Mouse (Mus musculus): Measurements from ENCODE around the gene Wrnip1.

The Wrnip1 gene

DNA sequence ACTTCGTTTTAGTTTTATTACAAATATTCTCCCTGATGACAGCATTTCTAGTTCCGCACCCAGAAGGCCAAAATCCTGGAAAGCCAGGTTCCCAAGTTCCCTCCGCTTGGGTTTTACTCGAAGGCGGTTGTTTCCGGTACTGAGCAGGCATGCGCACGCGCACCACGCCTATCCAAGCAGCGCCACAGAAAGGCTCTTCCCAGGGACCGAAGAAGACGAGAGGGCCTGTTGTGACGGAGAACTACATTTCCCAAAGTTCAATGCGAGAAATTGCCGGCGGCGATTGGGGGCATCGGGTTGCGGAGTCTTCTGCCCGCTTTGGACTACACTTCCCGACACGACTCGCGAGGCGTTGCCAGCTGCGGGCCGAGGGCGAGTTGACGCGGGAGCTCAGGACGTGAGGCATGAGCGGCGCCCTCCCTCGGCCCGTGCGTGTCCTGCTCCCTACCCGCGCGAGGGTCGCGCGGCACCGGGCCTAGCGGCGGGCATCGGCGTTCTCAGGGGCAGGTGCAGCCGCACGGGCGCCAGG lies at the start of gene Wrnip1:
Wrnip1 (plus strand) TSS at position 346 of the 529 bp plus-strand sequence.
- DNase-seq (ENCODE audit: low spot score): peak; percentile 98

DNA sequence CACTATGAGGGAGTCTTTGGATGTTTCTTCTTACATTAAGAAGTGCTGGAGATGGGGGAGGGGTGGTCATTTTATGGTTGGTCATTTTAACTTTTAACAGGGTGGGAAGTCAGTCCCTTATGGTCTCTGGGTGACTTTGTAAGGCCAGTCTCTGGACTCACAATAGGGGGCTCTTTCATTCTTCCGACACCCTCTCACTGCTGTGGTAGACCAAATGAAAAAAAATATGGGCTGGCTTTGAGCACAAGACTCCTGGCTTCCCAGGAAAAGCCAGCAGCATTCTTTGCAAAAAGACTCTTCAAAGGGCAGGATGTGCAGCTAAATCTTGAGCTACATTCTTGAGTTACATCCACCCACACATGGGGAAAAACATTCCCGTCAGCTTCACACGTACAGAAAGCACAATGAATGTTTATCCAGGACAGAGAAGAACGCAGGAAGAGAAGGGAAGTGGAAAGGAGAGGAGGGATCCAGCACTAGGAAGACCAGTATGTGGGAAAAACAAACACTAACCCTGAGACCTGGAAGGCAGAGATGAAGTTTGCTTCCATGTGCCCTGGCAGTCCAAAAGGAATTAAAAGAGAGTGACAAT lies 49.7 kb upstream of the Wrnip1 start:
- DNase-seq (ENCODE audit: low spot score): no peak

DNA sequence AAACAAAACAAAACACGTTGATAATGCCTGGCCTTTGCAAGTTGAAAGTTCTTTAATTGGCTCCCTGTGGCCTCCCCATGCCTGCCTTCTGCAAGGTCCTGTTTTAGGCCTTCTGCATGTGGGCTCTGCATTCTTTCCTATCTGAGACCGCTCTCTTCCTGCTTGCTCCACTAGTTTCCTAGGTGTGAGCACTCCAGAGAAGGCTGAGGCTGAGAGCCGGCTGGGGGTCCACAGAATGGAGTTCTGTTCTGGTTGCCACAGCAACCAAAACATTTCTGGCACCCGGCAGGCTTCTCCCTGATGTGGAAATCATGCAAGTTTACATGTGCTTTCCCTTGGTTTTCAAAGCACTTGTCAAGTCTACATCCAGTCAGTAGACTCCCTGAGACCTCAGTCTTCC lies 42.8 kb upstream of the Wrnip1 start:
- no peak for DNase-seq (ENCODE audit: low spot score)

DNA sequence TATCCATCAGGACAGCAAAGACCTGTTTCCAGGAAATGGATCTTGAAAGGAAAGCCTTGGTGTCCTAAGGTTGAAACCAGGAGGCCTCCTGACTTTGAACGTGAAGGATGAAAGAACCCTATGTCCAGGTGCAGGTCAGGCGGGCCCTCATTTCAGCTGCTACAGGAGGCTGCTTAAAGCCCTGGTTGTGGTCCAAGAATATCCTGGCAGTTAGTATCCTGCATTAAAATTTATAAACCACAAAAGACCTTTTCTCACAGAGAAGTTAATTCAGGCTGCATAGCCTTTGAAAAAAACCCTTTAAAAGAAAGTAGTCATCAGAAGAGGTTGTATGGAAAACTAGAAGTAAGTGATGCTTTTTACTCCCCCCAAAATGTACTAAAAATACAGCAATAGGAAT lies 41.0 kb upstream of the Wrnip1 start:
- DNase-seq (ENCODE audit: low spot score): no peak

DNA sequence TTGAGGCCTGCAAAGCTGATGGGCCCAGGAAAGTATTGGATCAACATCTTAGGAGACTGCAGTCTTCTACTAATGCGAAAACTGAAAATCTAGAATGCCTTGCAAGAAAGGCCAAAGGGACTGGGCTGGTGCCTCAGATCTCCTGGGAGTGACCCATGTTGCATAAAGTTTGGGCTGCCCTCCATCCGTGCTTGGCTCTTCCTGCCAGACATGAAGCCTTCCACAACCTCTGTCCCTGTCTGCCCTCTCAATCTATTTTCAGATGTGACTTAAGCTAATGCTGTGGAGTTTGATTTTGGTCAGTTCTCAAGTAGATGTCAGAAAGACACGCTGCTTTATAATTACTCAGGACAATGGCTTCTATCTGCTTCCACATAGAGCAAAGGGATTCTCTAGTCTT lies 38.7 kb upstream of the Wrnip1 start:
- DNase-seq (ENCODE audit: low spot score): no peak

DNA sequence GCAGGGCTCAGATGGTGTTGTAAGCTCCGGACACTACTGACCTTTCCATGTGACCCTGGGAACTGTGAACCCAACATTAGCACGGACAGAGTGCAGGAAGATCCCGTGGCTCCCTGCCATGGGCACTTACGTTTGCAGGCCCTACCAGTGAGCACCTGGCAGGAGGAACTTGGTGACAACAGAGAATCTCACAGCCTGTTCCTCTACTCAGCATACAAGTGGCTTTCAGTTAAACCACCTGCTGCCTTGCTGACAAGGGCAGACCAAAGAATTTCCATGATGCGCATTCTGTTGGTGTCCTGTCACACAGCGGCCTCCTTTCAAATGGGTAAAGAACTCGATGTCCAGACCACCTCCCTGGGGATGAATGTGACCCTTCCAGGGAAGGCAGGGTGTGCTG lies 37.4 kb upstream of the Wrnip1 start:
- no peak for DNase-seq (ENCODE audit: low spot score)

DNA sequence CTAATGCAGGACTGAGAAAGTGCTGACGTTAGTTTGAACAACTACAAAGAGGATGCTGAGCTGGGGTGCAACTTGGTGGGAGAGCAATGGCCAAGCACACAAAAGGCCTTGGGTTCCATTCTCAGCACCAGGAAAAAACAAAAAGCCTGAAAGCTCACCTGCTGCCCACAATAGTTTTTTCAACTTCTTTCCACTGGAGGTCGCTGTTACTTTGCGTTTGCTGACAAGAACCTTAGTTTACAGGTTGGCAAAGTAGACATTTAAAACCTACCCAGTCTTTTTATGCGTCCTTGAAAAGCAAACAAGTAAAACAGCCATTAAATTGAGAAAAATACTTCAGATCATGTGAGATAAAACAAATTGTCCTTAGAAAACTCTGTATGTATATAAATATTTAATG lies 33.7 kb upstream of the Wrnip1 start:
- no peak for DNase-seq (ENCODE audit: low spot score)

DNA sequence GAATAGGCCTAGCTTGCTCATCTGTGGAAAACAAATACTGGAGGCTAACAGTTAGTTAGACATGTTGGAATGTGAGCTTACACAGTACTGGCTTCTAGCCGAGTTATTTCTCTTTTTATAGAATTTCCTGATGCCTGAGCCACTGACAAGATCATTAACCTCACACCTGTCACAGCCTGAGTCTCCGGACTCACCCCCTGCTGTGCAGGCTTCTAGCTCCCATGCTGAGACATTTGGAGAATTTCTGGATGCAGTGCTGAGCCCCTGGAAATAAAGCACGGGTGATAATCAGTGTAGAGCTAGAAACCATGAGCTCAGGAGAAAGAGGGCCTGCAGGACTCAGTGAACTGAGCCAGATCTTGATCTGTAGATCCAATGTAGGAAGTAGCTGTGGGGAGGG lies 31.9 kb upstream of the Wrnip1 start:
- no peak for DNase-seq (ENCODE audit: low spot score)

DNA sequence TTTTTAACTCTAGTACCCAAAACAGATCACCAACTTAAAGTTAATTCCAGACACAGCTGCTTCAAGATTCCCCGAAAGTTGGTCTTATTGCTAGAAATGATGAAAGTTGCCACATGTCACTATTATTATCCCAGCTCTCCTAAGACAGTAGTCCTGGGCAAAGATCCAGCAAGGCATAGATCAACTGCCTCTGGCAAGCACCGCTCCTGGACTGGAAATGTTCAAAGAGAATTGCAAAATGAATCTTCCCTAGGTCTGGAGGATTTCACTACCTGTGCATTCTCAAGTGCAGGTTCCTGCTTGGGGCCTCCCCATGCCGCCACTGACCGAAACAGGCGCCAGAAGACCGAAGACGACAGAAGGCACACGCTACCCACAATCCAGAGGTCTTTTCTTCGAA lies 25.9 kb upstream of the Wrnip1 start:
- no peak for DNase-seq (ENCODE audit: low spot score)

DNA sequence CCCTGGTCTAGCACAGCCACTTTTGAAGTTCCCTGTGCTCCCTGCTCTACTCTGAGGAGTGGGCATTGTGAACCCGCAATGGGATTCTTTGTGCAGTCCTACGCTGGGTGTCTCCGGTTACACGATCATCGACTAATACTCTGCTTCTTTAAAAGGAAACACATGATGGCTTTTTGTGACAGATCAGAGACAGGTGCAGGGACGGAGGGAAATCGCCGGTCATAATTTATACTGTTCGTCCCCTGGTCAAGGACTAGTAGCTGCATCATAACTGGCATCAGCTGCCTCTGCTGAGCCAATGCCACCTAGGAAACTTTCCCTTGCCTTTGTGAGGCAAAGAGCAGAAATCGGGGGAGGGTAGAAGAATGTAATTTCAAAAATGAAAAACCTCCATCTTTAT lies 25.5 kb upstream of the Wrnip1 start:
- no peak for DNase-seq (ENCODE audit: low spot score)

DNA sequence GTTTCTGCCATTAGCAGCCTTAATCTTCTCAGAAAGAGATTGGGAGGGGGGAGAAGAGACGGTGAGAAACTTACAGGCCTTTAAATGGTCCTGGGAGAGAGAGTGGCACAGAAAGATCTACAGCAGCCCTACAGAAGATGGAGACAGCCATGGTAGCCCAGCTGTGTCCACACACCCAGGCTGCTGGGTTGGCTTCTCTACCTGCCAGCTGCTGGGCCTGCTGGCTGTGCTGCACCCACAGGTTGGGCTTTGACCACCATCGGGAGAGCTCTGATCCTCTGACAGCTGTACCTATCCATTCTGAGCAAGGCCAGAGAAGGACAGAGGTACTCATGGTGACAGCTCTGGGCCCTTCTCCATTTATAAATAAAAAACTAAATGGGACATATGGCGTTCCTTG lies 23.0 kb upstream of the Wrnip1 start:
- DNase-seq (ENCODE audit: low spot score): no peak

DNA sequence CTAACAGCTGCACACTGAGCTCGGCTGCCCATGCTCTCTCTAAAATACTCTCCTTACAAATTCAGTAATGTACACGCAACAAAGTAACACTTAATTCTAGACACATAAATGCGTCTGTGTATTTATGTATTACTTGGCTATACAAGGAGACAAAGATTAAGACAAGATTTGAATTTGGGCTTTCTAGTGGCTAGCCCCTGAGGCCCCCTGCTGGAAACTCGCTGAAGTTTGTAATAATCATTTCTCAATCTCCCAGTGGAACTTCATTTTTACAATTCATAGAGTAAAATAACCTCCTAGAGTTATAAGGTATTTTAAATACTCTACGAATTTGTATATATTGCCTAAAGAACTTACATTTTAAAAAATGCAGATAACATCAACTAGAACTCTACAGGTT lies 18.8 kb upstream of the Wrnip1 start:
- no peak for DNase-seq (ENCODE audit: low spot score)

DNA sequence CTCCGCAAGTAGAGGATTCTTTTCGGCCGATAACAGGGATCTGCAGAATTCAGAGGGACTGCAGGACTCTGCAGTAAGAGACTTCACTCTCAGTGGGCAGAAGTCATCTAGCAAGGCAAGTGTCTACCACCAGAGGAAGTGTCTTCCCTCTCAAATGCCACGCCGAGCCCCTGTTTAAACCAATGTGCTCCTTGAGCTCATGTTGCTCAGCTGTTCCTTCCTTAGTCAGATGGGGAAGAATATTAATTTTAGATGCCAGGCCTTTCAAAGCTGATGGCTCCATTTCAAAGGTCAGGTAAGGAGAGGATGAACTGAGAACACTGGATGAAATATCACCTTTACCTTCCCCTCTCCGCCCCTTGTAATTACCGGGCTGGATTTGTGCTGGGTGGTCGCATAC lies 18.0 kb upstream of the Wrnip1 start, which contains the start of gene Mylk4:
Mylk4 (minus strand) TSS at position 139 of the 400 bp plus-strand sequence.
- DNase-seq (ENCODE audit: low spot score): no peak

DNA sequence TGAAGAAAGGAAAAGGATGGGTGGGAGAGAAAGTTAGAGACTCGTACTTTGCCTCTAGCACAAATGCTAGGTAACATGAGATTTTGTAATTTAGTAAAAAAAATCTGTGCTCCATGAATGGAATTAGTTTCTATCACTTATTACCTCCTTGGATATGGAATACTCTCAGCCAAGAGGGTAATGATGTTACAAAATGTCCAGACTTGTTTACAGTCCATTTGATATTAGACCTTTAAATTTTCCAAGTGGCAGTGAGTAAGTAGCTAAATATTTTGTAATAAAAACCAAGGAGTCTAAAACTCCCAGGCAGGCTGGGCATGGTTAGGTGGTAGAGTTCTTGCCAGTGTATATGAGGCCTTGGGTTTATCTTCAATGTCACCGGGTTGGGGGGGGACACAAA lies 14.3 kb upstream of the Wrnip1 start:
- DNase-seq (ENCODE audit: low spot score): no peak

DNA sequence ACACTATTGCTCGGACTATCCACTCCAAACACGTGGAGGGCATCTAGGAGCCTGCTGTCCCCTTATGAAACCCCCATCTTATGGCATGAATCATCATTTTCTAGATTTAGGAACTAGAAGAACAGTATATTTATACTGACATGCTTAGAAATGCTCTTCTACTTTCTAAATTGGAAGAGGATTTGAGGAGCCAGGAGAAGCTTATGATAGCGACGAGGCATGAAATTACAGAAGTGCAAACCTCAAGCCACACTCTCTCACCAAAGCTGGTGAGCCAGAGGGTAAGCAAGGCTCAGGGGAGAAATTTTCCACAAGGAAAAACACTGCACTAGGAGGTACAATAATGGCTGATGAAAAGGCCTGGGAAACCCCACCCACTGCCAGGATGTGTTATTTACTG lies 12.1 kb upstream of the Wrnip1 start:
- DNase-seq (ENCODE audit: low spot score): no peak

DNA sequence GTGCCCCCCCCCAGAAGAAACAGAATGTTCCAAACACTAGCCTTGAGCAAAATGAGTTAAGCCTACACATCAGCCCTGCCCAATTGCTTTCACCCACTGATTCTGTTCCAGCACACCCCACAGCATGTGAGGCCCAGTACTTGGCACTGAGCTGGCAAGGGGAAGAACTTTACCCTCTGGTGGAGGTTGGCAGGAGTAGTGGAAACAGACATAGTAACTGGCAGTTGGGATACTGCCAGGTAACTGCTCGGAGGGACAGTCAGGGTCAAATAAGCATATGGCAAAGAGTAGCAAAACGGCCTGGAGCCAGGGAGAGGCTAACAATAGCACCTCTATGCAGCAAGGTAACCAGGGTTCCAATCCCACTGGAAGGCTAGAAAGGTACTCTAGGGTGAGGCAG lies 7.2 kb upstream of the Wrnip1 start:
- no peak for DNase-seq (ENCODE audit: low spot score)

DNA sequence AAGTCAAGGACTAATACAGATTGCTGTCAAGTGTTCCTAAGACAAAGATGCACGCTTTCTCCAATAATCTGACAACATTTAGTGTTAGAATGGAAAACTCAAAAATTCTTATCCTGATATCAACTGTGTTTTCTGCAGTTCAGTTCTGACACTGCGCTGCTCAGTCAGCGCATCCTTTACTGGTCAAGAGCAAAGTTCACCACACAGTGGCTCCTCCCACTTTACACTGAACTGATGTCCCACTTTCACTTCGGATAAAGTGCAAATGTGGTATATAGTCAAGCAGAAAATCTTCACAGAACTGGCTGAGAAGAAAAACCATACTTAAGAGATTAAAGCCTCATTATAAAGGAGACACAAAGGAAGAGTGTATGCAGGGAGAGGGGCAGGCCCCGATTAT lies 6.7 kb upstream of the Wrnip1 start:
- no peak for DNase-seq (ENCODE audit: low spot score)

DNA sequence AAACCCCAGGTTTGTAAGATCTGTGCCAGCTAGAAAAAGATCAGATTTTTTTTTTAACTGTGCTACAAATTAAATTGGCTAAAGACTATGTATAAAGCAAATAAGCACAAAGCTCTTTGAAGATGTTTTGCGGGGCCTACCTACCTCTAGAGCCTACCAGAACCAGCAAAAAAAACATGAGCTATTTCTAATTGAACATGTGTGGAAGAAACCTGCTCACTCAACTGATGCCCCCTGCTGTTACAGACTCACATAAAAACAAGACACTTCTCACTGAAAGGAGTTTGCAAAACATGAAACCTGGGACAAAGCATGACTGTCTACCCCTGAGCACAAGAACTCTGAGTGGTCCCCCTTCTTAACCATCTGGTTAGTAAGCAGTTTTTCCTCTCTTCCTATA lies 4.8 kb upstream of the Wrnip1 start:
- DNase-seq (ENCODE audit: low spot score): no peak

DNA sequence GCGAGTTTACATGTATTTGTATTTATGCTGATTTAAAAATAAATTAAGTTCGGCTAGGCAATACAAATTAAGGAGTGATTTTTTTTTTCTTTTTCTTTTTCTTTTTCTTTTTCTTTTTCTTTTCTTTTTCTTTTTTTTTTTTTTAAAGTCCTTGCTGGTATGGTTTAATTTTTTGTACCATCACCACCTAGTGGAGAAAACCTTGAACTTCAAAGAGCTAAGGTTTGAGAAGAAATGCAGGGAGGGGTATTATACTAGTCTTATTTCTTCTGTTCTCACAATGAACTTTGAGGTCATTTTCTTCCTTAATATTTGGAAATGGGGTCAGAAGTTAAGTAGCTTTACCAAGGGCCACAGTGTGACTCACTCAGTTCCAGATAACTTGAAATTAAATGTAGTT lies 2.7 kb upstream of the Wrnip1 start:
- DNase-seq (ENCODE audit: low spot score): peak; percentile 18

DNA sequence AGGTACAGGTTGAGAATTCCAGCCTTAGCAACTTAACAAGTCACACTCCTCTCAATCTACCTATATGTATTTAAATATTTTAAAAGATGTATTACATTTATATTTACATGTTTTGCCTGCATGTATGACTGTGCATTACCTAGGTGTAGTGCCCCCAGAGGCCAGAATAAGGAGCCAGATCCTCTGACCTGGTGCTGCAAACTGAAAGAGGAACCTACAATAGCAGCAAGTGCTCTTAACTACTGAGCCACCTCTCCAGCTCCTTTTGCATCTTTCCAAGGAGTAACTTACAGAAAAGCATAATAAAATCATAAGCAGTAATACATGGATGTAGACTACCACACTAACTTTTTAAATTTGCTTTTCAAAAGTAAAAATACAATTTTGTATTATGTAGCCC lies 979 bp upstream of the Wrnip1 start:
- peak; percentile 53 for DNase-seq (ENCODE audit: low spot score)

DNA sequence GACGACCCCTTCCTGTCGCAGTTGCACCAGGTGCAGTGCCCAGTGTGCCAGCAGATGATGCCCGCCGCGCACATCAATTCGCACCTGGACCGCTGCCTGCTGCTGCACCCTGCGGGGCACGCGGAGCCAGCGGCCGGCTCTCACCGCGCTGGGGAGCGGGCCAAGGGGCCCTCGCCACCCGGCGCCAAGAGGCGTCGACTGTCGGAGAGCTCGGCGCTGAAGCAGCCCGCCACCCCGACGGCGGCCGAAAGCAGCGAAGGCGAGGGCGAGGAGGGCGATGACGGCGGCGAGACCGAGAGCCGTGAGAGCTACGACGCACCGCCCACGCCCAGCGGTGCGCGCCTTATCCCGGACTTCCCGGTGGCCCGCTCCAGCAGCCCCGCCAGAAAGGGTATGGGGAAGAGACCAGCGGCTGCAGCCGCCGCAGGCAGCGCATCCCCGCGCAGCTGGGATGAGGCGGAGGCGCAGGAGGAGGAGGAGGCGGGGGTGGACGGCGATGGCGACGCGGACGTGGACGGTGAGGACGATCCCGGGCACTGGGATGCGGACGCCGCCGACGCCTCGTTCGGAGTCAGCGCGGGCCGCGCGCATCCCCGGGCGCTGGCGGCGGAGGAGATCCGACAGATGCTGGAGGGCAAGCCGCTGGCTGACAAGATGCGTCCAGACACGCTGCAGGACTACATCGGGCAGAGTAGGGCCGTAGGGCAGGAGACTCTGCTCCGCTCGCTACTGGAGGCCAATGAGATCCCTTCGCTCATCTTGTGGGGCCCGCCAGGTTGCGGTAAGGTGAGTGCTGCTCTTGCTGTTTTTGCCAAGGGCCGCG lies 632 bp downstream of the Wrnip1 start, which contains the start of gene D930007J09Rik:
D930007J09Rik (minus strand) TSS at position 591 of the 823 bp plus-strand sequence.
- peak; percentile 39 for DNase-seq (ENCODE audit: low spot score)

DNA sequence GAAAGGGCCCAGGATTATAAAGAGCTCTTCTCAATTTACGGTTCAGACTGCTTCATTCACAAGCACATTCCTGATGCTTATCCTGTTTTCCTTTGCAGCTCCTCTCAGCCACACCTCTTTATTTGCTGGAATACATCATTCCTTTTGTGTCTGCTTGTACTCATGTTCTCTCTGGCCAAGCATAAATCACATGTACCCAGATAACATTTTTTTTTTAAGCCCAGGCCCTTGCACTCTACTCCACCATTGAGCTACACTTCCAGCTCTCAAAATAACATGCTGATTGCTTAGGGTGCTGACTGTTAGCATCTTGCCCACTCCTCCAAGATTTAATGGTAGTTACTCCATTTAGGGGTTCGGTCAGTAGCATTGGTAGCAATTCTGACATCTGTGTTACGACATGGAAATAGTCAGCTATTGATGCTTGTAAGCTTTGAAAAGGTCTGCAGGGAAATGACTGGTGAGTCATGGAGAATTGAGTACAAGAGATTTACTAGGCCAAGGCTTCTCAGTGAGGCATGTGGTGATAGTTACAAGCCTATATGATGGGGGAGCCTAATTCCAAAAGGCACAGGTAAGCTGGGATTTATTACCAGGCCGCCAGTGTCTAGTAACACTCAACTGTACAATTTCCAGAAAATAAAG lies 2.0 kb downstream of the Wrnip1 start:
- DNase-seq (ENCODE audit: low spot score): peak; percentile 24

DNA sequence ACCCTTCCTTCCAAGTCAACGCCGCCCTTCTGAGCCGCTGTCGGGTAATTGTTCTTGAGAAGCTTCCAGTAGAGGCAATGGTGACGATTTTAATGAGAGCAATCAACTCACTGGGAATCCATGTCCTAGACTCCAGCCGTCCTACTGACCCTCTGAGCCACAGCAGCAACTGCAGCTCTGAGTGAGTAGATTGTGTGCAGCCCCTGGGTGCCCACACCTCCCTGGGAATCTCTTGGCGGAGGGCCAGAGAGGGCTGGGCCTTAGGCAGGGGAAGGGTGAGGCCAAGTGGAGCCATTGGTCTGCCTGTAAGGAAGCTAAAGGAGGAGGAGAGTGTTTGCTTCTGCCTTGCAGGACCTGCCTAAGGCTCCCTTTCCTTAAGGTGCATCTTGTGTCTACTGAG lies 5.0 kb downstream of the Wrnip1 start:
- no peak for DNase-seq (ENCODE audit: low spot score)

Data from MN1 (cell line).